In the genomic region with DNA sequence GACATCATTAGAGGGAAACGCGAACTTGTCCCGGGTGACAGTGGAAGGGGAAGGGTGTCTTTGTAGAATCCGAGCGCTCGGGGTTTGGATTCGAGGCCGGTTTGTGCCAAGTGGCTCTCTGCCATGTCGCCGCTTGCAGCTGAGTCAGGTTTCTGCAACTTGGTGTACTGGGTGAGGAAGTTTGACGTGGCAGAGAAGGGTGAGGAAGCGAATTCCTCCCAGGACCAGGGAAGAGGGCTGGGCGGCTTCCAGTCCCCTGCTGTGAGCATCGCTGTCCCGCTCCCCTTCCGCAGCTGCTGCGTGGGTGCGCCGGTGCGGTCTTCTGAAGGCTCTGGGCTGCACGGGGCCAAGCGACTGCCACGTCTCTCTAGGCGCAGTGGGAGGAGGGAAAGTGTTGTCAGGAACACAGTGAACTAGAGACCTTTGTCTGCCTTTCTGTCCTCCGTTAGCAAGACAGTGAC, we compare ENCODE assay signal across 7 mouse cellular contexts. TPM values are rescaled to one million over a fixed set of nuclear protein-coding genes. Genes with fewer than 3 reads are reported as not detected.
DNase-seq lines count a peak whose midpoint lies in the region; ATAC-seq lines count a peak whose summit lies in the region.

No protein-coding gene starts in this region.

- peak; percentile 40 for ATAC-seq in inflammation-experienced regulatory T-cells, adult 6 months
- ATAC-seq in megakaryocyte, adult 5-6 weeks (ENCODE audit: poor library complexity, severe bottlenecking) = peak; percentile 60

- DNase-seq in adrenal gland, adult 18-20 months (ENCODE audit: low spot score in 2 of 2) = peak; percentile 70 to 72
- peak; percentile 58 for DNase-seq in embryo, embryonic 11 days
- DNase-seq in gastrocnemius, postnatal 25 days = peak; percentile 75
- DNase-seq in left cerebral cortex, adult 9 months (ENCODE audit: low spot score in 2 of 2) = peak; percentile 7 to 55
- peak; percentile 12 to 29 for DNase-seq in right cerebral cortex, postnatal 36 days (ENCODE audit: low spot score in 2 of 2)

RNA-seq across cellular contexts. Expression of a gene that starts 0.5 kb away (rescaled TPM):
- total RNA-seq in adrenal gland, adult 18-20 months (2021) = 100 to 1,000 TPM in 1 of 2 experiments, 10 to 100 TPM in 1; 45.0 to 159 TPM
- 10 to 100 TPM; 12.4 to 14.1 TPM for total RNA-seq in gastrocnemius, postnatal 25 days (2021)
- 10 to 100 TPM; 17.3 to 30.5 (median 21.5) TPM for polyA plus RNA-seq in inflammation-experienced regulatory T-cells, adult 6 months (2017; shearing (Covaris generic))
- 31.3 and 33.9 TPM in 2 replicates for total RNA-seq in megakaryocyte, adult 5-6 weeks (2015)
- total RNA-seq in megakaryocyte, adult 5-6 weeks (2017) = 25.0 and 30.4 TPM in 2 replicates

RNA-seq across cellular contexts. Expression of a gene that starts 31.8 kb away (rescaled TPM):
- 10 to 100 TPM in 1 of 2 experiments, 1 to 10 TPM in 1; 7.6 to 20.7 TPM for total RNA-seq in adrenal gland, adult 18-20 months (2021)
- 100 to 1,000 TPM; 225 to 248 TPM for total RNA-seq in gastrocnemius, postnatal 25 days (2021)
- polyA plus RNA-seq in inflammation-experienced regulatory T-cells, adult 6 months (2017; shearing (Covaris generic)) = not detected
- 0.04 and 0.05 TPM in 2 replicates for total RNA-seq in megakaryocyte, adult 5-6 weeks (2015)
- total RNA-seq in megakaryocyte, adult 5-6 weeks (2017) = 0.04 and 0.08 TPM in 2 replicates

Comparison
In these comparisons a context has a peak if more than half of its experiments do, and no peak if none do; other contexts are left out.
1. Peak in every context shown above with its lines: DNase-seq and ATAC-seq.
2. DNase-seq: peak in every context shown above with its lines; median percentile 75 in gastrocnemius, postnatal 25 days; 71 in adrenal gland, adult 18-20 months; 58 in embryo, embryonic 11 days; 31 in left cerebral cortex, adult 9 months; 20 in right cerebral cortex, postnatal 36 days.
3. RNA of a gene that starts 31.8 kb away (total RNA-seq): 225 to 248 TPM in gastrocnemius, postnatal 25 days; 7.6 to 20.7 TPM in adrenal gland, adult 18-20 months and 0.04 to 0.08 TPM in megakaryocyte, adult 5-6 weeks; every median in the first group is over 10 times any median in the second.